Mouse (Mus musculus): ENCODE data around the gene Dlgap1. TPM values are rescaled to one million over a fixed set of nuclear protein-coding genes. Genes with fewer than 3 reads are reported as not detected.
A peak's percentile ranks its signal among the peaks of the same experiment; 100 is the strongest.

Dlgap1 gene
- polyA plus RNA-seq, 1 experiment from 2014 or later = 3.8 TPM

DNA sequence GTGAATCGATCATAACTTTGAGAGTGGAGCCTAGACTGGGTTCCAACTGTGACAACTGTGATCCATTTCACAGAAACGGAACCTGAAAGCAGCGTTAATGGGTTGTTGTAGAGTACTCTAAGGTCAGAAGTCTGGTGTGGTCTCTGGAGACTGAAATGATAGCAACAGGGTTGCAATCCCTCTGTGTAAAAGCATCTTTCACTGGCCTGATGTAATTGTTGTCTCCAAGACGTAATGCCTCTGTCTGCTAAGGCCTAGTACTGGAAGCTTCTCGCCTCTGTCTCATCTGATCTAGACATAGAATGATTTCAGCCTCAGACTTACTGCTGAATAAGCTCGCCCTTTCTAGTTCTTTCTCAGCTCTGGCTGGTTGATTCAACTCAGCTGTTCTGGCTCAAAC is 721.3 kb downstream of the Dlgap1 start:
- no peak overlapping the region for H3K9ac ChIP-seq (ENCODE audit: low read depth, low read length)
- no peaks in the 10 kb centered on the region for H3K9me3 ChIP-seq (ENCODE audit: control insufficient read depth, low read length)
- no peaks in the 10 kb centered on the region for H3K4me1 ChIP-seq (ENCODE audit: control insufficient read depth, insufficient read depth, low read length)
- H3K27me3 ChIP-seq (ENCODE audit: control insufficient read depth, insufficient read depth, low read length) = no peaks in the 10 kb centered on the region
- H3K4me3 ChIP-seq (ENCODE audit: low read length) = no peak overlapping the region
- H3K27ac ChIP-seq (ENCODE audit: low read depth, low read length) = no peak overlapping the region
- H3K36me3 ChIP-seq (ENCODE audit: control insufficient read depth, insufficient read depth, low read length) = no peaks in the 10 kb centered on the region
- H3K4me2 ChIP-seq (replicated peaks; ENCODE audit: low read depth, low read length) = no peak overlapping the region
- 77% methylated on average over 6 of the region's 6 CpGs for WGBS
- ATAC-seq (ENCODE audit: low FRiP score, low TSS enrichment) = no peak

DNA sequence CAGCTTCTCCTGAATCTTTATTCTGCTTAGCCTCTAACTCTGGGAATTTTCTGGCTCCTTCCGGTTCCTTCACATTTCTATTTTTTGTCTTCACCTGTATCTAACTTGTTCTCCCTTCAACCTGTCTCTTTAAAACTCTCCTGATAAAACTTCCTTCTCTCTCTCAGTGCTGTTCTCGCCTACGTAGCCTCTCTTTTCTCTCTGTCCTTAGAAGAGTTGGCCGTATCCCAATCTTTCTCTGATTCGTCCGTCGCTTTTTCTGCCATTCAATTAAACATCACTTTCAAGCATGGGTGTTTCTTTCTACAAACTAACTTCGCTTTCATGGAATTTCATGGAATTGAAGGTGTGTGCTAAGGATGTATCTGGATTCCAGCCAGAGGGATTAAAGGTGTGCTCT is 721.7 kb downstream of the Dlgap1 start:
- no peaks in the 10 kb centered on the region for H3K9me3 ChIP-seq (ENCODE audit: control insufficient read depth, low read length)
- ATAC-seq (ENCODE audit: low FRiP score, low TSS enrichment) = no peak
- 91% methylated on average over 8 of the region's 8 CpGs for WGBS
- H3K27me3 ChIP-seq (ENCODE audit: control insufficient read depth, insufficient read depth, low read length) = no peaks in the 10 kb centered on the region
- H3K9ac ChIP-seq (ENCODE audit: low read depth, low read length) = no peak overlapping the region
- no peak overlapping the region for H3K27ac ChIP-seq (ENCODE audit: low read depth, low read length)
- no peak overlapping the region for H3K4me2 ChIP-seq (replicated peaks; ENCODE audit: low read depth, low read length)
- H3K36me3 ChIP-seq (ENCODE audit: control insufficient read depth, insufficient read depth, low read length) = no peaks in the 10 kb centered on the region
- no peak overlapping the region for H3K4me3 ChIP-seq (ENCODE audit: low read length)
- no peaks in the 10 kb centered on the region for H3K4me1 ChIP-seq (ENCODE audit: control insufficient read depth, insufficient read depth, low read length)

DNA sequence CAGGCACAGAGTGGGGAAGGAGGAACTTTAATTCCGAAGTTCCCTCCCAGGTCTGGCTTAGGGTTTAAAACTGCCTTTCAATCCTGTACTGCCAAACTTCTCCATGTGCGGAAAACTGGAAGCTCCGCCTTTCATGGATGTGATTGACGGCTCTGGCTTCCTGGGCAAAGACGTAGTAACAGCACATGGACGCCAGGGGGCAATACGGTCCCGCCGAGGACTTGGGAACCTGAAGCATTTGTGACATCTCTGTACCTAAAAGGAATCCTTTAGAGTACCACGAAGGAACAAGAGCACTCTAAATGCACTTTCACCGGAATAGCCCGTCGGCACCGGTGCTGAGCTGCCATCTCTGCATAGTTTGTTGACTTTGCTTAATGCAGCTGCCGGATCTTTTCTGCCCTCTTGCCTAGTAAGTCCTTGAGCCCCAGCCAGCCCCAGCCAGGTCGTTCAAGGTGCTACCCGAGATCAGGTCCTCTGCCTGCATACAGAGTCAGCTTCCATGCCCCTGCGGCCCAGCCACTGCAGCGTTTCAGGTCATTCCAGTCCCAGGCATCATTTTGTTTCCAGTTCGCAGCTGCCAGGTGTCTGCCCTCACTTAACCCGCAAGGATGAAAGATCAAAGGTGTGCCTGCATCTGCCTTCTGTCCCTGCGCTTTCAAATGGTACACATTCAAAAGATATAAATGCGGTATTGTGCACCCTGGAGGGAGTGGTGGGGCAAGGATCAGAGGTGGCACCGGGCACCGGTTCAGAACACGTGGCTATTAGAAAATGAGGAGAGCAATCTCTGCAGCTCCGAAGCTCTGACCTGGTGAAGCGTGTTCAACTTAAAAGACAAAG is 738.3 kb downstream of the Dlgap1 start:
- Histone ChIP-seq H3K27me3 (ENCODE audit: control insufficient read depth, insufficient read depth, low read length) (no peaks in the 10 kb centered on the region), H3K27ac (ENCODE audit: low read depth, low read length) (peak overlapping the region; percentile 56; the same call in 1 of the 2 replicates), H3K4me2 (replicated peaks; ENCODE audit: low read depth, low read length) (peak overlapping the region; percentile 40), H3K36me3 (ENCODE audit: control insufficient read depth, insufficient read depth, low read length) (no peaks in the 10 kb centered on the region), H3K4me1 (ENCODE audit: control insufficient read depth, insufficient read depth, low read length) (peaks cover 7% of the 10 kb centered on the region; the same call in 1 of the 2 replicates), H3K9ac (ENCODE audit: low read depth, low read length) (no peak overlapping the region), H3K9me3 (ENCODE audit: control insufficient read depth, low read length) (no peaks in the 10 kb centered on the region), H3K4me3 (ENCODE audit: low read length) (peak overlapping the region; percentile 23; the same call in 1 of the 2 replicates)
- WGBS = 2% methylated on average over 28 of the region's 28 CpGs
- peak; percentile 77 for ATAC-seq (ENCODE audit: low FRiP score, low TSS enrichment)

DNA sequence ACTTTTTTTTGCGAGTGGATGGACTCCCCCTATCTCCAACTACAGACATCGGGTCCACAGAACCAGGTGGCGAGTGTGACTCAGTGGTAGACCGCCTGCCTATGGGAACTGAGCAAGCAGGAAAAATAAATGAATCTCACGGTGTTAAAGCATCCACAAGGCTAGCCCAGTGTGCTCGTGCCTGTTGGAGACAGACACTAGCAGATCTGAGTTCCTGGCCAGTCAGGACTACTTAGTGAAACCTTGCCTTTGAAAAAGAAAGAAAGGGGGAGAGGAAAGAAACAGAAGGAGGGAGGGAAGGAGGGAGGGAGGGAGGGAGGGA is 738.9 kb downstream of the Dlgap1 start:
- ATAC-seq (ENCODE audit: low FRiP score, low TSS enrichment) = peak; percentile 33; the same call in 1 of the 2 replicates

DNA sequence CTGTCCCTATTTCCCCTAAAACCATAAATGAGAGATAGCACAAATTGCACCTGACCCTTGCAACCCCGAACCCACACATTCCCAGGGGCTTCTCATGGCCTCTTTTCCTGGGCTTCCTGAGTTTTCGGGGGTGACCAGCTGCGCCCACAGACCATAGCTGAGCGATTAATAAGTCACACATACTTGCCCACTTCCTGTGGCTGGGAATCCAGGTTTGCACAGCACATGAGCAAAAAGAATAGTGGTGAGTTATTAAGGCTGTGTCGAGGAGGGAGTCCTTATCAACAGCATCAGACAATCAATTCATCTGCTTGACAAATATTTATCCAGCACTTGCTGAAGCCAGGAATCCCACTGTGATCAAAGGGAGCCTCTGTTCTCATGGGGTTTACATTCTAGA is 740.7 kb downstream of the Dlgap1 start:
- H3K4me2 ChIP-seq (replicated peaks; ENCODE audit: low read depth, low read length) = no peak overlapping the region
- 48% methylated on average over 5 of the region's 5 CpGs for WGBS
- no peak overlapping the region; the same call in 1 of the 2 replicates for H3K27ac ChIP-seq (ENCODE audit: low read depth, low read length)
- no peak overlapping the region for H3K4me3 ChIP-seq (ENCODE audit: low read length)
- no peak for ATAC-seq (ENCODE audit: low FRiP score, low TSS enrichment)
- H3K27me3 ChIP-seq (ENCODE audit: control insufficient read depth, insufficient read depth, low read length) = no peaks in the 10 kb centered on the region
- no peaks in the 10 kb centered on the region for H3K9me3 ChIP-seq (ENCODE audit: control insufficient read depth, low read length)
- H3K4me1 ChIP-seq (ENCODE audit: control insufficient read depth, insufficient read depth, low read length) = peaks cover 7% of the 10 kb centered on the region; the same call in 1 of the 2 replicates
- no peaks in the 10 kb centered on the region for H3K36me3 ChIP-seq (ENCODE audit: control insufficient read depth, insufficient read depth, low read length)
- no peak overlapping the region for H3K9ac ChIP-seq (ENCODE audit: low read depth, low read length)

More for the DNA sequence above, 738.9 kb downstream of the Dlgap1 start:
- no peaks in the 10 kb centered on the region for H3K9me3 ChIP-seq (ENCODE audit: control insufficient read depth, low read length)
- no peak overlapping the region for H3K4me3 ChIP-seq (ENCODE audit: low read length)
- no peak overlapping the region for H3K4me2 ChIP-seq (replicated peaks; ENCODE audit: low read depth, low read length)
- peaks cover 7% of the 10 kb centered on the region; the same call in 1 of the 2 replicates for H3K4me1 ChIP-seq (ENCODE audit: control insufficient read depth, insufficient read depth, low read length)
- no peak overlapping the region for H3K9ac ChIP-seq (ENCODE audit: low read depth, low read length)
- WGBS = 26% methylated on average over 6 of the region's 6 CpGs
- no peaks in the 10 kb centered on the region for H3K36me3 ChIP-seq (ENCODE audit: control insufficient read depth, insufficient read depth, low read length)
- H3K27ac ChIP-seq (ENCODE audit: low read depth, low read length) = no peak overlapping the region
- no peaks in the 10 kb centered on the region for H3K27me3 ChIP-seq (ENCODE audit: control insufficient read depth, insufficient read depth, low read length)

DNA sequence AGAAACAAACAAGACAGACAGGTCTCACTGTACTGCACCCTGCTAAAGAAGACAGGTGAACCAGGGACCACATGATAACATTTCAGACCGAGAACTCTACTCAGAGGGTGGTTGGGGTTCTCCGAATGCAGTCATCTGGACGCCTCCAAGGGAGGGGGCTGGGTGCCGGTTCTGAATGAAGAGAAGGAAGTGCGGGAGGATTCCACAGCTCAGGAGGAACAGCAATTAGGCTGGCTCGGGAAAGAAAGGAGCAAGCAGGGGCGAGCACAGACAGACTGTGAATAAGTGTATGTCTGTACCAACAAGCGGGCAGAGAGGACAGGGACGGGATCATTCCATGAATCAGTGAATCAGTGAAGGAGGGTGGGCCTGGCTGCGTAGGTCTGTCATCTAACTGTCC is 744.6 kb downstream of the Dlgap1 start:
- Histone ChIP-seq H3K4me2 (replicated peaks; ENCODE audit: low read depth, low read length) (no peak overlapping the region), H3K4me1 (ENCODE audit: control insufficient read depth, insufficient read depth, low read length) (no peaks in the 10 kb centered on the region), H3K36me3 (ENCODE audit: control insufficient read depth, insufficient read depth, low read length) (no peaks in the 10 kb centered on the region), H3K4me3 (ENCODE audit: low read length) (no peak overlapping the region), H3K27me3 (ENCODE audit: control insufficient read depth, insufficient read depth, low read length) (no peaks in the 10 kb centered on the region), H3K9ac (ENCODE audit: low read depth, low read length) (no peak overlapping the region), H3K9me3 (ENCODE audit: control insufficient read depth, low read length) (no peaks in the 10 kb centered on the region), H3K27ac (ENCODE audit: low read depth, low read length) (no peak overlapping the region)
- ATAC-seq (ENCODE audit: low FRiP score, low TSS enrichment) = no peak
- 53% methylated on average over 10 of the region's 10 CpGs for WGBS

DNA sequence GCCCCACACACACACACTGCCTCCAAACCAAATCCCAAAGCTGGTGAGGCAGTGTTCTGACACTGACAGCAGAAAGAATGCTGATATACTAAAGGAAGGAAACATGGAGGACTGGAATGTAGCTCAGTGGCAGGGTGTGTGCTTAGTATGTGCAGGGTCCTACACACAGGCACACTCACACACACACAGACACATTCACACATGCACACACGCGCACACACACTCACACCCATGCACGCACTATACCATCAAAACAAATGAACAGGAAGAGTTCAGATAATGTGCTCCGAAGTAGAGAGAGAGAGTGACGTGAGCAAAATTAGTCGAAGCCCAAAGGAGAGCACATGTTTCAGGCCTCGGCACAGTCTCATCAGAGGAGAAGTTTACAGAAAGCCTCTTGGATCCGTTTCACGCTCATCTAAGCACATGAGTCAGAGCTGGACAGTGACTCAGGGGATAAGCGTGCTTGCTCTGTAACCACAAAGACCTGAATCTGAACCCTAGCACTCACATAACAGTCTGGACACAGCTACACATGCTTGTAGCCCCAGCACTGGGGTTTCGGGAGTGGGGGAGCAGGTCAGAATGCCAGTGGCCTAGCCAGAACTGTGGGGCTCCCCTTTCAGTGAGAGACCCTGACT is 750.9 kb downstream of the Dlgap1 start:
- Histone ChIP-seq H3K4me2 (replicated peaks; ENCODE audit: low read depth, low read length) (no peak overlapping the region), H3K4me1 (ENCODE audit: control insufficient read depth, insufficient read depth, low read length) (peaks cover 9% of the 10 kb centered on the region; the same call in 1 of the 2 replicates), H3K4me3 (ENCODE audit: low read length) (no peak overlapping the region), H3K27me3 (ENCODE audit: control insufficient read depth, insufficient read depth, low read length) (no peaks in the 10 kb centered on the region), H3K9me3 (ENCODE audit: control insufficient read depth, low read length) (no peaks in the 10 kb centered on the region), H3K27ac (ENCODE audit: low read depth, low read length) (peak overlapping the region; percentile 42; the same call in 1 of the 2 replicates), H3K9ac (ENCODE audit: low read depth, low read length) (no peak overlapping the region), H3K36me3 (ENCODE audit: control insufficient read depth, insufficient read depth, low read length) (no peaks in the 10 kb centered on the region)
- 78% methylated on average over 11 of the region's 11 CpGs for WGBS
- ATAC-seq (ENCODE audit: low FRiP score, low TSS enrichment) = 0 out of 2 replicates have a peak, but pooled peaks have one; percentile 11

DNA sequence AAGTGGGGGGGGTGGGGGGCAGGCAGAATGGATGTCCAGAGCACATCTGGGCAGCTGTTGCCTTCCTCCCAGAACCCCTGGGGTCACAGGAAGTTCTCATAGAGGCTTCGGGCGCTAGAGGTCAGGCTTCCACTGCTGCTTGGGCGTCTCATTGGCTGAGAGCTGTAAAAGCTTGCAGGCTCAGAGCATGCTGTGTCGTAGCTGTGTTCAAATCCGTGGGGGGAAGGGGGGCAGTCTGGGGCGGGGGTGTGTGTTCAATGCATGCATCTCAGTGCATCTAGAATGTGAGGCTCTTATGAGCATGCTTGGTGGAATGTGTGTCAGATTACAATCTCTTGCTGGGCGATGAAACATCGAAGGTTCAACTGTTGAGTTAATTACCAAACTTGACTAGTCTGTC is 751.9 kb downstream of the Dlgap1 start:
- H3K27me3 ChIP-seq (ENCODE audit: control insufficient read depth, insufficient read depth, low read length) = no peaks in the 10 kb centered on the region
- no peaks in the 10 kb centered on the region for H3K36me3 ChIP-seq (ENCODE audit: control insufficient read depth, insufficient read depth, low read length)
- peak; percentile 78; the same call in 1 of the 2 replicates for ATAC-seq (ENCODE audit: low FRiP score, low TSS enrichment)
- H3K4me3 ChIP-seq (ENCODE audit: low read length) = no peak overlapping the region
- H3K4me2 ChIP-seq (replicated peaks; ENCODE audit: low read depth, low read length) = no peak overlapping the region
- peaks cover 9% of the 10 kb centered on the region; the same call in 1 of the 2 replicates for H3K4me1 ChIP-seq (ENCODE audit: control insufficient read depth, insufficient read depth, low read length)
- no peaks in the 10 kb centered on the region for H3K9me3 ChIP-seq (ENCODE audit: control insufficient read depth, low read length)
- peak overlapping the region; percentile 42; the same call in 1 of the 2 replicates for H3K27ac ChIP-seq (ENCODE audit: low read depth, low read length)
- no peak overlapping the region for H3K9ac ChIP-seq (ENCODE audit: low read depth, low read length)
- 18% methylated on average over 8 of the region's 8 CpGs for WGBS

DNA sequence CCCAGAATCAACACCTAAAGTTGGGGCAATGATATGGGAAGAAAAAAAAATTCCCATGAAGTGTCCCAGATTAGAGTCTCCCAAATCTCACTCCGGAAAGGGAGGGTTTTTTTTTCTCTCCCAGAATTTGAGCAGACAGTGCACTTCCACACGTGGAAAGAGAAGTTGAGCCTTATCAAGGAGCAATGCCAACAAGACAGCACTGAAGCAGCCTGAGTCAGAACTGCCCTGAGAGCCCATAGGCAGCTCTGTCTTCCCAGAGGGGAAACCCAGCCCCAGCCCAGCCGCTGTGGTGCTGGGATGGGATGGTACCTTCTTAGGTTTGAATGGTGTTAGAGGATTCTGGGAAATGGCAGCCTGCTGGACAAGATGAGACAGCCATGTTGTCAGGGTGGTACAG is 753.3 kb downstream of the Dlgap1 start:
- Histone ChIP-seq H3K9ac (ENCODE audit: low read depth, low read length) (no peak overlapping the region), H3K4me3 (ENCODE audit: low read length) (no peak overlapping the region), H3K4me2 (replicated peaks; ENCODE audit: low read depth, low read length) (no peak overlapping the region), H3K4me1 (ENCODE audit: control insufficient read depth, insufficient read depth, low read length) (peaks cover 9% of the 10 kb centered on the region; the same call in 1 of the 2 replicates), H3K27me3 (ENCODE audit: control insufficient read depth, insufficient read depth, low read length) (no peaks in the 10 kb centered on the region), H3K9me3 (ENCODE audit: control insufficient read depth, low read length) (no peaks in the 10 kb centered on the region), H3K36me3 (ENCODE audit: control insufficient read depth, insufficient read depth, low read length) (no peaks in the 10 kb centered on the region), H3K27ac (ENCODE audit: low read depth, low read length) (no peak overlapping the region)
- no peak for ATAC-seq (ENCODE audit: low FRiP score, low TSS enrichment)
- WGBS = 72% methylated on average over 3 of the region's 3 CpGs

Measured in kidney, embryonic 14.5 days (tissue).